Mouse (Mus musculus) MEL (cell line): Measurements from ENCODE around the gene Shbg. TPM values are rescaled to one million over a fixed set of nuclear protein-coding genes. Genes with fewer than 3 reads are reported as not detected.

Experiments used
- DNase-seq: peaks from one replicate; pipeline ENCODE4 v3.0.0; 2011; ENCODE audit warnings: low read depth, low spot score
- H3K27ac ChIP-seq: 2 replicates; pipeline ENCODE4 v1.5.1; 2012; ENCODE audit warnings: low read depth, mild to moderate bottlenecking, control low read depth, low read length, moderate library complexity; ENCODE audit not compliant: control insufficient read depth
- H3K27me3 ChIP-seq, 2 experiments: fragments of 150-350 bp in 1 of 2; sonication (generic) in 1 of 2; 2 replicates each; pipeline ENCODE4 v1.6.1; 2012; ENCODE audit warnings: low read length in 2 of 2, mild to moderate bottlenecking in 2 of 2, improper control_type of control experiment in 1 of 2, moderate library complexity in 1 of 2; ENCODE audit not compliant: insufficient read depth in 2 of 2, control insufficient read depth in 1 of 2
- H3K36me3 ChIP-seq, 2 experiments: 2 replicates each; pipeline ENCODE4 v1.6.1; 2012 to 2014; ENCODE audit warnings: low read length in 2 of 2, improper control_type of control experiment in 1 of 2, inconsistent platforms in 1 of 2, mild to moderate bottlenecking in 1 of 2; ENCODE audit not compliant: insufficient read depth in 2 of 2, control insufficient read depth in 1 of 2
- H3K4me1 ChIP-seq, 2 experiments: fragments of 150-350 bp in 1 of 2; sonication (generic) in 1 of 2; 2 replicates each; pipeline ENCODE4 v1.6.1; 2012; ENCODE audit warnings: low read length in 2 of 2, improper control_type of control experiment in 1 of 2, mild to moderate bottlenecking in 1 of 2; ENCODE audit not compliant: insufficient read depth in 2 of 2, control insufficient read depth in 1 of 2
- H3K4me3 ChIP-seq, 2 experiments: fragments of 150-350 bp in 1 of 2; sonication (generic) in 1 of 2; 2 replicates each; pipeline ENCODE4 v1.5.1; 2012; ENCODE audit warnings: low read depth in 2 of 2, low read length in 2 of 2, mild to moderate bottlenecking in 2 of 2, moderate library complexity in 2 of 2, control low read depth in 1 of 2, improper control_type of control experiment in 1 of 2; ENCODE audit not compliant: control insufficient read depth in 1 of 2, insufficient read depth in 1 of 2
- H3K79me2 ChIP-seq: 2 replicates; pipeline ENCODE4 v1.6.1; 2012; ENCODE audit warnings: mild to moderate bottlenecking, low read length, moderate library complexity; ENCODE audit not compliant: control insufficient read depth, poor library complexity, insufficient read depth
- H3K9ac ChIP-seq: 2 replicates; pipeline ENCODE4 v1.6.1; 2012; ENCODE audit warnings: low read depth, mild to moderate bottlenecking, control low read depth, low read length, moderate library complexity; ENCODE audit not compliant: control insufficient read depth, poor library complexity, severe bottlenecking
- H3K9me3 ChIP-seq: fragments of 150-350 bp; sonication (generic); replicated peaks from 2 replicates; pipeline ENCODE4 v1.6.1; 2012; ENCODE audit warnings: mild to moderate bottlenecking, low read length, improper control_type of control experiment, moderate library complexity; ENCODE audit not compliant: insufficient read depth
- BHLHE40 ChIP-seq: IDR thresholded peaks from 2 replicates; pipeline ENCODE4 v1.6.1; 2012; ENCODE audit warnings: low read depth, mild to moderate bottlenecking, inconsistent platforms, low read length, improper control_type of control experiment, borderline replicate concordance
- CHD1 ChIP-seq: IDR thresholded peaks from 2 replicates; pipeline ENCODE4 v1.6.1; 2012; ENCODE audit warnings: low read depth, mild to moderate bottlenecking, inconsistent platforms, low read length, improper control_type of control experiment
- CTCF ChIP-seq, 3 experiments: IDR thresholded peaks in 2 of 3; conservative IDR thresholded peaks in 1 of 3; 2 replicates each; pipeline ENCODE4 v1.5.1; 2011 to 2012; ENCODE audit warnings: low read length in 3 of 3, low read depth in 2 of 3, mild to moderate bottlenecking in 2 of 3, improper control_type of control experiment in 1 of 3, inconsistent platforms in 1 of 3, mixed read lengths in 1 of 3, moderate library complexity in 1 of 3; ENCODE audit not compliant: control insufficient read depth in 1 of 3, insufficient read depth in 1 of 3, poor library complexity in 1 of 3, severe bottlenecking in 1 of 3
- ELF1 ChIP-seq: IDR thresholded peaks from 2 replicates; pipeline ENCODE4 v1.6.1; 2014; ENCODE audit warnings: low read depth, mild to moderate bottlenecking, inconsistent platforms, low read length, improper control_type of control experiment, moderate library complexity
- EP300 ChIP-seq, 2 experiments: IDR thresholded peaks; 2 replicates each; pipeline ENCODE4 v1.6.1; 2011; ENCODE audit warnings: improper control_type of control experiment in 2 of 2, low read length in 2 of 2, low read depth in 1 of 2, mild to moderate bottlenecking in 1 of 2
- ETS1 ChIP-seq: IDR thresholded peaks from 2 replicates; pipeline ENCODE4 v1.6.1; 2012; ENCODE audit warnings: low read depth, mild to moderate bottlenecking, inconsistent platforms, low read length, improper control_type of control experiment, moderate library complexity
- GABPA ChIP-seq: IDR thresholded peaks from 2 replicates; pipeline ENCODE4 v1.6.1; 2012; ENCODE audit warnings: low read depth, mild to moderate bottlenecking, inconsistent platforms, low read length, improper control_type of control experiment, moderate library complexity
- GATA1 ChIP-seq: IDR thresholded peaks from 2 replicates; pipeline ENCODE4 v1.6.1; 2011; ENCODE audit warnings: low read depth, low read length, improper control_type of control experiment
- HCFC1 ChIP-seq: IDR thresholded peaks from 2 replicates; pipeline ENCODE4 v1.6.1; 2012; ENCODE audit warnings: low read depth, mild to moderate bottlenecking, inconsistent platforms, low read length, improper control_type of control experiment, moderate library complexity
- JUND ChIP-seq: IDR thresholded peaks from 2 replicates; pipeline ENCODE4 v1.6.1; 2011; ENCODE audit warnings: low read depth, mild to moderate bottlenecking, improper control_type of control experiment, low read length
- KAT2A ChIP-seq: conservative IDR thresholded peaks from 2 replicates; pipeline ENCODE4 v1.6.1; 2012; ENCODE audit warnings: low read depth, low read length, improper control_type of control experiment, inconsistent platforms
- MAFK ChIP-seq: IDR thresholded peaks from 2 replicates; pipeline ENCODE4 v1.6.1; 2011; ENCODE audit warnings: low read depth, mild to moderate bottlenecking, low read length, improper control_type of control experiment, borderline replicate concordance
- MAZ ChIP-seq: IDR thresholded peaks from 2 replicates; pipeline ENCODE4 v1.6.1; 2012; ENCODE audit warnings: low read depth, mild to moderate bottlenecking, inconsistent platforms, low read length, improper control_type of control experiment
- MXI1 ChIP-seq: IDR thresholded peaks from 2 replicates; pipeline ENCODE4 v1.6.1; 2011; ENCODE audit warnings: mild to moderate bottlenecking, low read depth, low read length, improper control_type of control experiment
- MYB ChIP-seq: IDR thresholded peaks from 2 replicates; pipeline ENCODE4 v1.6.1; 2011; ENCODE audit warnings: mild to moderate bottlenecking, low read depth, low read length, improper control_type of control experiment
- MYC ChIP-seq: IDR thresholded peaks from 2 replicates; pipeline ENCODE4 v1.6.1; 2011; ENCODE audit warnings: low read depth, mild to moderate bottlenecking, low read length, improper control_type of control experiment, moderate library complexity
- NELFE ChIP-seq: IDR thresholded peaks from 2 replicates; pipeline ENCODE4 v1.6.1; 2011; ENCODE audit warnings: low read depth, low read length, improper control_type of control experiment
- NRF1 ChIP-seq: IDR thresholded peaks from 2 replicates; pipeline ENCODE4 v1.6.1; 2014; ENCODE audit warnings: low read depth, mild to moderate bottlenecking, inconsistent platforms, low read length, improper control_type of control experiment, moderate library complexity; ENCODE audit not compliant: poor library complexity, insufficient read depth, severe bottlenecking
- POLR2A ChIP-seq, 2 experiments: IDR thresholded peaks; 2 replicates each; pipeline ENCODE4 v1.6.1; 2011 to 2012; ENCODE audit warnings: low read length in 2 of 2, mild to moderate bottlenecking in 2 of 2, control low read depth in 1 of 2, improper control_type of control experiment in 1 of 2, low read depth in 1 of 2, moderate library complexity in 1 of 2; ENCODE audit not compliant: control insufficient read depth in 1 of 2, insufficient read depth in 1 of 2, poor library complexity in 1 of 2
- RAD21 ChIP-seq: IDR thresholded peaks from 2 replicates; pipeline ENCODE4 v1.6.1; 2011; ENCODE audit warnings: mild to moderate bottlenecking, low read depth, low read length, improper control_type of control experiment
- RCOR1 ChIP-seq: IDR thresholded peaks from 2 replicates; pipeline ENCODE4 v1.6.1; 2012; ENCODE audit warnings: low read depth, mild to moderate bottlenecking, inconsistent platforms, low read length, improper control_type of control experiment
- SIN3A ChIP-seq: IDR thresholded peaks from 2 replicates; pipeline ENCODE4 v1.6.1; 2012; ENCODE audit warnings: low read length, improper control_type of control experiment, inconsistent platforms
- SMC3 ChIP-seq: IDR thresholded peaks from 2 replicates; pipeline ENCODE4 v1.6.1; 2011; ENCODE audit warnings: low read depth, low read length, improper control_type of control experiment
- TAL1 ChIP-seq: IDR thresholded peaks from 2 replicates; pipeline ENCODE4 v1.6.1; 2012; ENCODE audit warnings: mild to moderate bottlenecking, inconsistent platforms, low read length, moderate library complexity, mixed read lengths
- TBP ChIP-seq: IDR thresholded peaks from 2 replicates; pipeline ENCODE4 v1.8.0; 2011; ENCODE audit warnings: low read depth, low read length, improper control_type of control experiment
- TCF12 ChIP-seq: IDR thresholded peaks from 2 replicates; pipeline ENCODE4 v1.6.1; 2014; ENCODE audit warnings: low read depth, mild to moderate bottlenecking, inconsistent platforms, low read length, improper control_type of control experiment, moderate library complexity
- USF1 ChIP-seq: IDR thresholded peaks from 2 replicates; pipeline ENCODE4 v1.6.1; 2014; ENCODE audit warnings: low read depth, mild to moderate bottlenecking, inconsistent platforms, low read length, improper control_type of control experiment, moderate library complexity
- USF2 ChIP-seq, 2 experiments: IDR thresholded peaks; 2 replicates each; pipeline ENCODE4 v1.6.1; 2011 to 2012; ENCODE audit warnings: improper control_type of control experiment in 2 of 2, low read length in 2 of 2, borderline replicate concordance in 1 of 2, inconsistent platforms in 1 of 2, low read depth in 1 of 2, mild to moderate bottlenecking in 1 of 2; ENCODE audit not compliant: insufficient read depth in 1 of 2
- ZC3H11A ChIP-seq: IDR thresholded peaks from 2 replicates; pipeline ENCODE4 v1.6.1; 2012; ENCODE audit warnings: low read depth, mild to moderate bottlenecking, inconsistent platforms, low read length, improper control_type of control experiment
- ZKSCAN1 ChIP-seq: IDR thresholded peaks from 2 replicates; pipeline ENCODE4 v1.6.1; 2012; ENCODE audit warnings: low read depth, mild to moderate bottlenecking, inconsistent platforms, low read length, improper control_type of control experiment, moderate library complexity
- ZMIZ1 ChIP-seq: IDR thresholded peaks from 2 replicates; pipeline ENCODE4 v1.6.1; 2012; ENCODE audit warnings: low read depth, mild to moderate bottlenecking, inconsistent platforms, low read length, improper control_type of control experiment, moderate library complexity
- ZNF384 ChIP-seq: IDR thresholded peaks from 2 replicates; pipeline ENCODE4 v1.6.1; 2012; ENCODE audit warnings: low read depth, mild to moderate bottlenecking, inconsistent platforms, low read length, improper control_type of control experiment
- polyA plus RNA-seq, 2 experiments: library from polyadenylated mRNA; stranded (reverse) in 1 of 2; unstranded in 1 of 2; fragments of >175 nt in 1 of 2; fragments of >200 nt in 1 of 2; gene quantifications; 2 replicates each; pipeline versions ENCODE4 v1.2.1 to v1.2.4; 2012; ENCODE audit warnings: low replicate concordance in 2 of 2, low read depth in 1 of 2; ENCODE audit not compliant: insufficient read length in 2 of 2, insufficient read depth in 1 of 2, missing spikeins in 1 of 2
- total RNA-seq: library from RNA; depleted of rRNA; stranded (reverse); fragments of 300-350 nt; gene quantifications from 2 replicates; pipeline ENCODE4 v1.2.3, GENCODE M21; 2012

Shbg gene
- total and polyA plus RNA-seq, 3 experiments = not detected

DNA sequence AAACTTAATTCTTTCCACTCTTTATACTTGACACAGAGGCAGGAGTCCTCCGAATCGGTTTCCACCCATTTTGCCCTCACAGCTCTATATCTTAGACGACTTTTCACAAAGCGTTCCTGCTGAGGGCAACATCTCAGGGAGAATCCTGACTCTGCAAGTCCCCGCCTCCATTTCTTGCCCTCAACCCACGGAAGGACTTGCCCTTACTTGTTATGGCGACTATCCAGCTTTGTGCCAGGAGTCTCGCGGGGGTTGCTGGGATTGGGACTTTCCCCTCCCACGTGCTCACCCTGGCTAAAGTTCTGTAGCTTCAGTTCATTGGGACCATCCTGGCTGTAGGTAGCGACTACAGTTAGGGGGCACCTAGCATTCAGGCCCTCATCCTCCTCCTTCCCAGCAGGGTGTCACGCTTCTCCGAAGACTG, 37.6 kb downstream of the Shbg start, which contains the start of the genes Wrap53 and Trp53 (continued):
- 0 out of 4 replicates have a peak, but pooled peaks of 1 of the 2 experiments have one; percentile 24 for TF ChIP-seq EP300 (IDR thresholded peaks at IDR 0.05; ENCODE audit: low read depth in 1 of 2, low read length in 2 of 2)

DNA sequence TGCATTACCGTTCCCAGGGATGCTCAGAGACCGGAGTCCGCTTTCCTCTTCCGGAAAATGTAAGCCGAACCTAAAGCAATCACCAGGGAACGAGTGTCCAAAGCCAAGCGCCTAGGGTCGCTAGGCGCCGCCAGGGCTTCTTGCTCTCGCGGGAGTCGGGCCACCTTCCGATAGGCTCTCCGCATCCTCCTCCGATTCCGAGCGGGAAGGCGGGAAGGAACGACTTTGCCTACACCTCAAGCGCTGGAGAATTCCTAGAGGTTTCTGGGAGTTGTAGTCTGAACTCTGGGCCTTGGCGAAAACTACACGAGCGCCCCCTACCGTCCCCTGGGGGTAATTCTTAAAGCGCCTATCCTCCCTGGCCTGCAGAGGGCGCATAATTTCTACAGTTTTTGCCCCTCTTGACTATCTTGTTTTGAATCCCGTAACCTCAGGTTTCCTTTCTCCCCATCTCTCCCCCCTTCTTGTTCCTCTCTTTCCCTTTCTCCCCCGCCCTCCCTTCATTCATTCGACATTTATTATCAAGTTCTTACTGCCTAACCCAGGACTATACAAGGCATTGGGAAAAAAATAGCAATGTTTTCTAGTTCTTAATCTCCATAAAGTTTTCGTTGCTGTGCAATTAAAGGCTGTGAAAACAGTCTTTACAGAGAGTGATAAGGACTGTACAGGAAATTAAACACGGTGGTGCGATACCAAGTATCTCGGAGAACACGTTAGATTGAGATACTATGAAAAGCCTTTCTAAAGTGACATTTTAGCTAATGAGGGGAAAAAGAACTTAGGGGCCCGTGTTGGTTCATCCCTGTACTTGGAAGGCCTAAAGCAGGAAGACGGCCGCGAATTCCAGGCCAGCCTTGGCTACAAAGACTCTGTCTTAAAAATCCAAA, 38.3 kb downstream of the Shbg start:
- DNase-seq = peak; percentile 100
- Histone ChIP-seq H3K27ac (peak overlapping the region; percentile 96), H3K79me2 (peaks cover 73% of the 10 kb centered on the region), H3K4me3 (peak overlapping the region; percentile 82 to 91), H3K4me1 (peaks cover 0 to 32% of the 10 kb centered on the region in 2 experiments; a peak in 3 of 4 replicates), H3K9ac (peak overlapping the region; percentile 77), H3K36me3 (peaks cover 0 to 26% of the 10 kb centered on the region in 2 experiments; a peak in 2 of 4 replicates), H3K9me3 (no peaks in the 10 kb centered on the region), H3K27me3 (no peaks in the 10 kb centered on the region)
- TF ChIP-seq MAFK (peak; percentile 5; the same call in 1 of the 2 replicates), SIN3A (peak; percentile 96), EP300 (IDR thresholded peaks at IDR 0.05; ENCODE audit: low read depth in 1 of 2, low read length in 2 of 2) (peak; percentile 79 to 86), ZKSCAN1 (no peak), USF2 (IDR thresholded peaks at IDR 0.05; ENCODE audit: borderline replicate concordance in 1 of 2, insufficient read depth in 1 of 2, low read depth in 1 of 2, low read length in 2 of 2) (no peak), NRF1 (peak; percentile 32; the same call in 1 of the 2 replicates), MXI1 (no peak; the same call in 1 of the 2 replicates), JUND (no peak; the same call in 1 of the 2 replicates), BHLHE40 (peak; percentile 38; the same call in 1 of the 2 replicates), GATA1 (peak; percentile 88), USF1 (no peak), MAZ (peak; percentile 97), MYC (peak; percentile 73; the same call in 1 of the 2 replicates), ZNF384 (peak; percentile 83; the same call in 1 of the 2 replicates), CTCF (IDR thresholded peaks at IDR 0.05 in 2 of 3, conservative IDR thresholded peaks at IDR 0.05 in 1 of 3; ENCODE audit: control insufficient read depth in 1 of 3, insufficient read depth in 1 of 3, low read depth in 2 of 3, low read length in 3 of 3, poor library complexity in 1 of 3, severe bottlenecking in 1 of 3) (peak; percentile 93 to 100 (median 97)), NELFE (no peak; the same call in 1 of the 2 replicates), SMC3 (peak; percentile 87), HCFC1 (peak; percentile 93), ZC3H11A (peak; percentile 68), ETS1 (peak; percentile 72), RAD21 (peak; percentile 66), ELF1 (peak; percentile 69), GABPA (no peak), POLR2A (IDR thresholded peaks at IDR 0.05; ENCODE audit: control insufficient read depth in 1 of 2, insufficient read depth in 1 of 2, low read depth in 1 of 2, low read length in 2 of 2, poor library complexity in 1 of 2) (peak in 1 of 2 experiments; percentile 93; a peak in 2 of 4 replicates), MYB (no peak; the same call in 1 of the 2 replicates), TBP (peak; percentile 82), CHD1 (no peak), TAL1 (0 out of 2 replicates have a peak, but pooled peaks have one; percentile 15), ZMIZ1 (no peak), KAT2A (peak; percentile 73; the same call in 1 of the 2 replicates), TCF12 (peak; percentile 81), RCOR1 (no peak)
